Mouse (Mus musculus): ENCODE measurements around the gene Hibadh.

The Hibadh gene

DNA sequence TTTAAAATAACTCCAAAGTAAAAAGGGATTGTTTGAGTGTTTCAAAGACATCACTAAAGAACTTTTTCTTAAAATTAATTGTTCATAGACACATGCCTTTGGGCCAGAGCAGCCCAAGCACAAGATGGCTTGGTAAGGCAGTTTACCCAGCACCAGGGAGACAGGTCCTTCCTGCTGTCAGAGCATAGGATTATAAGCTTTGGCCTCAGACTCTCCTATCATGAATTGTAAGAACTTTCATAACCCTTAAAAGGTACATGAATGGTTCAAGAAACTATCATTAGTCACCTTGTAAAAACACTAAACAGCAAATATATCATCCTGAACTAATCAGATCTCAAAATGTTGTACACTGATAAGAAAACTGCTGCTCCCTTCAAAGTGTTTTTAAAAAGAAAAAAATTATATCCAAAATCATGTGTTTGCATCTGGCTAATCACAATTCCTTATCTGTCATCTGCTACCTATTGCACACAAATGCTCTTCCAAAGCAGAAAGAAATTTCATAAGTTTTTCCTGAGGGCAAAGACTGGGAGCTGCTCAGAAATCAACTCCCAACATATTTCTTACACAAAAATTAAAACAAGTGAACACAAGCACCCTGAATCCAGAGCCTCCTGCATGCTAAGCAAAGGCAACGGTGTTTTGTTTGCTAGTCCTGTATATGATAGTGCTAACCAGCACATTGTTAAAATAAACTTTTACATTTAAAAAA is 1.6 kb downstream of the Hibadh start:
- DNase-seq (ENCODE audit: low read depth, low spot score), result no peak

GRCm38 (mm10) chr6:52637337-52637736 is 2.9 kb downstream of the Hibadh start:
- no peak for DNase-seq (ENCODE audit: low read depth, low spot score)

DNA sequence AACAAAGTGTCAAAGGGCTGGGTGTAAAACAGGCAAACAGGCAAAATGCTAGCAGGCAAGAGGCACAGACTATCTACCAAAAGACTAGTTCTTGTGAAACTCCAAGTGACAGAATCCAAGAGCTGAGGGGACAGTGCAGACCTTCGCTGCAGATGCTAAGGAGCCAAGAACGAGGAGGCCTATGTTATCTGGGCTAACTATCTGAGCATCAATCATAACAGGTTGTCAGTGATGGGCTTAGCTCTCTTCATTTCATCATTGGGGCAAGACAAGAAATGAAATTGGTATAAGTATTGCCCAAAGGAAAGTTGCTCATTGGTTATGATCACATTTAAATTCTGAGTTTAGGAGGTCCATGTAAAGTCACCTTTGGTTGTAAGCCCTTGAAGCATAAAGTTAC is 4.8 kb downstream of the Hibadh start:
- no peak for DNase-seq (ENCODE audit: low read depth, low spot score)

DNA sequence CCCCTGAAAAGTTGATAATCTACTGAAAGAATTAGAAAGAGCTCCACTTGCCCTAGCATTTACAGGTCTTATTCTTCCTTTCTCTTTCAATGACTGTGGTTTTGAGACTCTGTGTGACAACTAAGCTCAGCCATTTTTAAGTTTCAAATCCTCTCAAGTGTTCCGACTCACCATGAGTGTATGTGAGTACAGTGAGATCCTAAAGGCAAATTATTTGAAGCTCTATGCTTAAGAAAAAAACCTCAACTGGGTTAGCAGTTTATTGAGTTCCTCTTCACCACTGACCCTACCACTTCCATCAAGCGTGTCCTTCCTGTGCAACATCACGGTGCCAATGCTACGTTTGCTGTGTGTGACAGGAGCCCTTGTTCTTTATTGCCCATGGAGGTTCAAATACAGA is 9.6 kb downstream of the Hibadh start:
- no peak for DNase-seq (ENCODE audit: low read depth, low spot score)

DNA sequence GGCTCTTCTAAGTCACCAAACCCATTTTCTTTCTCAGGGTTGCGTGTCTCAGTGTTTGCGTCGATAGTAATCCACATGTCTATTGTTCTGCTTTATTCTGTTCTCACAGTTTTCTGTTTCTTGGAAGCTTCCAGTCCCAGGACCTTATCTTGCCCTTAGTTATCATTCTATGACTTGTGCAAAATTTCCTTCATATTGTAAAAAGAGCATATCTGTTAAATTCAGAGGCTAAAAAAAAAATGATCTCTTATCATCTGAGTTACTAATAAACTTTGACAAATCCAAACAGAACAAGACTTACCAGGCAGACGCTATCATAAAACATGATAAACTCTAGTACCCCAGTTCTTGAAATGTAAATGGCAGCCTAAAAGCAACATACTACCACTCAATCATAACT is 11.0 kb downstream of the Hibadh start:
- no peak for DNase-seq (ENCODE audit: low read depth, low spot score)

DNA sequence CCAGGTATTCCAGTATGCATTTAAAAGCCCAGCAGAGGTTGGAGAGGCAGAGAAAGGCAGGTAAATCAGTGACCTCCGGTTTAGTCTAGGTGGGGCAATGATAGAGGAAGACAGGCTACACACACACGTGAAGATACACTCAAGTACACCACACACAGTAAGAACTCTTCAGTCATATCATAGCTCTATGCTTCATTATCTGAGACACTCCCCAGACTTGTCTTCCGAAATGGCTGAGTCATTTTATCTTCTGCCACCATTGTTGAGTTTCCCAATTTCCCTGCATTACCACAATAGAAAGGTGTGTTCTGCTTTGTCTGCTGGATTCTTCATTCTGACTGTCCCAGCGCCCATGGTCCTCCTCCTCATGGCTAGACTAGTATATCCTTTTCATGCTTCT is 13.5 kb downstream of the Hibadh start:
- no peak for DNase-seq (ENCODE audit: low read depth, low spot score)

GRCm38 (mm10) chr6:52623741-52624140 is 16.4 kb downstream of the Hibadh start:
- no peak for DNase-seq (ENCODE audit: low read depth, low spot score)

- DNase-seq (ENCODE audit: low read depth, low spot score), result no peak
Observed at GRCm38 (mm10) chr6:52621731-52622480, 18.3 kb downstream of the Hibadh start.

DNA sequence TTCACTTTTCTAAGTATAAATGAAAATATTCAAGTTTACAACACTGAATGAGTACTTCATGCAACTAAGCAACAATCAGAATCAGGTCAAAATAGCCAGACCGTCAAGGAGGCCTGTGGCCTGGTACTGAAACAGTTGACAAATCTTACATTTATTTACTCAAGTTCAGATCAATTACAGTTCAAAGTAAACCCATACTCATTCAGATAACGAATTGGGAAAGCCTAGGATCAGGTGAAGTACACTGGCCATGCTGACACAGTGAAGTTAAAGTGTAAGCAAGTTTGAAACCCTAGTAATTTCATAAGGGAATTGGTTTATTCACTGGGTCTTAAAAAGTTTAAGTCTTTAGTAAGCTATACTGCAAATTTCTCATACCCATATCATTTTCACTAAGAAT is 20.1 kb downstream of the Hibadh start:
- DNase-seq (ENCODE audit: low read depth, low spot score), result no peak

DNA sequence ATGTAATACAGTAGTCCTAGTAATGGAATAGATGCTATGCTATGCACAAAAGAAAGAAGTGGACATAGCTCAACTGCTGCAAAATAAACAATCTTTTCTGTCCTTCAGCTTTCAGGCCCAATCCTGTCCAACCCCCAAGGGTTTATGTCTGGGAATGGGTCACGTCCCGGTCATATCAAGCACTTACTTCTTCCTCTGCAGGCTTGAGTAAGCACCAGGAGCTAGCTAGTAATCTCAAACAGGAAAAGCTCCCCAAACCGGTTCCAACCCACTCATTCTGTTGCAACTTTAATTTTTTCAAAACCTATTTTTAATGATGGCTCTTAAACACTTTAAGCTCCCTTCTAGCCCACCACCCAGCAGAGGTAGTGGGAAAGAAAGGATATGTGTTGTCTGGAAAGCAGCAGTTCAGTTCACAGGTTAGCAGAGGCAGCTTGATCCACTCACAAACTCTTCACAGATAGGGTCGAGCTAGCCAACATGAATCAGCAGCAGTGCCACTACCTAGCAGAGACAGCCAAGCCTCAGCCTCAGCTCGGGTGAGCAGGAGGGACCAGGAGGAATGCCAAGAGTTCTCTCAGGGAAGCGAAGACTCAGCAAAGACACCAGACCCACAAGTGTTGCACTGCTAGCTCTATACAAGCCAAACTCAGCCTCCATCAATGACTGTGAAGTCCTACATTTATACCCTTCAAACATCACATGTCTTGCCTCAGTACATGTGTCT is 30.4 kb downstream of the Hibadh start:
- DNase-seq (ENCODE audit: low read depth, low spot score), result no peak

- DNase-seq (ENCODE audit: low read depth, low spot score), result no peak
Observed at GRCm38 (mm10) chr6:52608121-52608520, 32.1 kb downstream of the Hibadh start.

GRCm38 (mm10) chr6:52606746-52607347 is 33.3 kb downstream of the Hibadh start:
- DNase-seq (ENCODE audit: low read depth, low spot score), result no peak

GRCm38 (mm10) chr6:52601706-52602642 is 38.2 kb downstream of the Hibadh start:
- no peak for DNase-seq (ENCODE audit: low read depth, low spot score)

GRCm38 (mm10) chr6:52601117-52601516 is 39.1 kb downstream of the Hibadh start:
- peak; percentile 30 for DNase-seq (ENCODE audit: low read depth, low spot score)

DNA sequence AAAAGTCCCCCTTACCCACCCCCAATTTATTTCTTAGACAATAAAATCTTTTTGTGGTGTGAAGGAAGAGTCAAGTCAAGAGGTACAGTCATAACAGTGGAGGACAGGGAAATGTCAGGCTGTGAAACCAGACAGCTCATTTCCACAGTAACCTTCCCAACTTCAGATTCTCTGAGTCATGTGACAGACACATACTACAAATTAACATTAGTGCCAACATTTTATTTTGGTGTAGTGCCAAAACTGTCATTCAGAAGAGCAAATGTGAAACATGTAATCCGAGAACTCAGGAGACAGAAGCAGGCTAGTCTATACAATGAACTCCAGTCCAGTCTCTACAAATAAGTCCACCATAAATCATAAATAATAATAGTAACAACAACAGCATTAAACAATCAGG is 45.4 kb downstream of the Hibadh start:
- DNase-seq (ENCODE audit: low read depth, low spot score), result no peak

DNA sequence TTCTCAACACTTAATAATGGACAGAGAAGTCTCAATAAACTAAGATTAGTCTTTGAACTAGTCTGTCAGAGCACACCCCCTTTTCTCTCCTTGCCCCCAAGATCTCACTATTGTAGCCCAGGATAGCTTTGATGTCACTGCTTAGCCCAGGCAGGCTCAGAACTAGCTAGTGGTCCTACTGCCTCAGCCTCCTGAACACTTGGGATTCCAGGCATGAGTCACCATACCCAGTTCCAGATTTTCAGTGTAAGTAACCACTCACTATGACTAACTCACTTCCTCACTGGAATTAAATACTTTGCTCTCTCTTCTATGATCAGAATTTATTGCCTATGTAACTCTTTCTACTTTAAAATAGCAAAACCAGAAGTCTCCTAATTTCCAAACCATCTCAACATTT is 53.6 kb downstream of the Hibadh start:
- no peak for DNase-seq (ENCODE audit: low read depth, low spot score)

DNA sequence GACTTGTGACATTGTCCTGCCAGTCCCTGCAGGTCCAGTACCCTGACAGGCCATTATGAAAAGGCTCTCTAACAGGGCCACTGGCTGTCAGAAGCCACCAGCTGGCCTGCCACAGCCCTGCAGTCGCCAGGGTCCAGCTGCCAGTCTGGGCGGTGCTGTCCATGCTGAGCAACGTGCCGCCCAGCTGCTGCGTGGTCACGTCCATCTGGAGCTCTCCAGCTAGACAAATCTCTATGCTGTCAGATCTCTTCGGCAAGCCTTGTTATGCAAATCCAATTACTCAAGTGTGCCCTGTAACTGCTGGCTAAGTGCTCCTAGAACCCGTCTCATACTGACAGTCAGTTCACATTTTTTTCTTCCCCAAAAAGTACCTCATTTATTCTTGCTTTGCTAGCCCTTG is 55.8 kb downstream of the Hibadh start:
- DNase-seq (ENCODE audit: low read depth, low spot score), result no peak

DNA sequence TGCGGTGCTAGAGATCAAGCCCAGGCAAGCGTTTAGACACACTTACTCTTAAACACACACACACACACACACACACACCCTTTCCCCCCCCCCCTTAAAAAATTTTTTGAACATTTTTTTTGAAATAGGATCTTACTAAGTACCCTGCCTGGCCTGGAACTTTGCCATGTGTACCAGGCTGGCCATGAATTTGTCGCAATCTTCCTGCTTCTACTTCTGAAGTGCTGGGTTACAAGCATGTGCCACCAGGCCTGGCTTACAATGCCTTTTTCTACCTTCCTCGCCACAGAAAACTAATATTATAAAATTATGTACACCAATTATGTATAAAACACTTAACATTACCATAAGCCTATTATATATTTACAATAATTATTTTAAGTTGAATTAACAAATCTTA is 59.1 kb downstream of the Hibadh start:
- DNase-seq (ENCODE audit: low read depth, low spot score), result no peak

DNA sequence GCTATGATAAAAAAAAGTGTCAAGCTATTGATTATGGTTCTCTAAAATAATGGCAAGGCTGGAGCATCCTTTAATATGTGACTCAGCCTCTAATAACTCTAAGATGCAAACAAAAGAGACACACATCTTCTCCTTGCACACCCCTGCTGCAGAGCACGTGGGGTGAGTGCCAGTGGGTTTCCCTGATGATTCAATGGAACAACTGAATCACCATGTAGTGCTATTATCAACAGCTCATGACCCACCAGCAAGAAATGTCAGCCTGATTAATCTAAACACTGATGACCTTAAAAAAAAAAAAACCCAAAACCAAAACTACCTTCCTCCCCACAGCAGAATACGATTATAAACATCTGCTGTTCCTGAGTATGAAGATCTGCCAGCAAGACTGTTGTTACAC is 61.9 kb downstream of the Hibadh start:
- no peak for DNase-seq (ENCODE audit: low read depth, low spot score)

DNA sequence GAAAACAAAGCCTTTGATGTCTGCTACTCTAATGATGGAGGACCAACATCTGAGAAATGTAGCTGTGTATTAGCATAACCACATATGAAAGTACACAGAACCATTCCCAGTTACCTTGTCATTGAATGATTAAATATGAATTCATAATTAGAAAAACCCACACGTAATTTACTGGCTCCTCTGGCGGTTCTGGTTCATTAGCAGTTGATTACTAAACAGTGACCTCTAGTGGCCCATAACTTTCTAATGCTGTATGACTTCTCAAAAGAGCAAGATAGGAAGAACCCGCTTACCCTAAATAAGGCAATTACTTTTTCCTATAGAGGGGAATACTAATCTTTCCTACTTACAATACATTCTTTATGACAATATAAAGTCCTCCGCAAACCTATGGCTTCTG is 62.9 kb downstream of the Hibadh start:
- DNase-seq (ENCODE audit: low read depth, low spot score), result peak; percentile 37

GRCm38 (mm10) chr6:52568706-52569105 is 71.5 kb downstream of the Hibadh start:
- no peak for DNase-seq (ENCODE audit: low read depth, low spot score)

Data from brain, embryonic 18.5 days (tissue).